Mouse (Mus musculus) kidney, adult 18-20 months (tissue): Measurements from ENCODE around the gene Fmo2.

Source experiments
- DNase-seq: peaks from one replicate; pipeline ENCODE4 v3.0.0; 2021

The Fmo2 gene

DNA sequence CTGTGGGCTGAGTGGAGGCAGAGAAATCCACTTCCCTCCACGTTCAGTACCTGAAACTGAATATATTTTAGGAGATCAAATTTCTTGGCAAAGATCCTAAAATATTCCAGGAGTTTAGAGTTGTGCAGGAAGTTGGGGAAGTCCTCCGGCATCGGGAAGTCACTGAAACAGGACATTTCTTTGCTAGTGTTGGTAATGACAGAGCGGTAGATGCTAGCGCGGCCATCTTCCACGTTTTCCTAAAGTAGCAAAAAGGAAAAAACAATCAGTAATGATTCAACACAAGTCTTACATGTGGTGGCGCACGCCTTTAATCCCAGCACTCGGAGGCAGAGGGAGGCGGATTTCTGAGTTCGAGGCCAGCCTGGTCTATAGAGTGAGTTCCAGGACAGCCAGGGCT lies 9.9 kb downstream of the Fmo2 start:
- no peak for DNase-seq

DNA sequence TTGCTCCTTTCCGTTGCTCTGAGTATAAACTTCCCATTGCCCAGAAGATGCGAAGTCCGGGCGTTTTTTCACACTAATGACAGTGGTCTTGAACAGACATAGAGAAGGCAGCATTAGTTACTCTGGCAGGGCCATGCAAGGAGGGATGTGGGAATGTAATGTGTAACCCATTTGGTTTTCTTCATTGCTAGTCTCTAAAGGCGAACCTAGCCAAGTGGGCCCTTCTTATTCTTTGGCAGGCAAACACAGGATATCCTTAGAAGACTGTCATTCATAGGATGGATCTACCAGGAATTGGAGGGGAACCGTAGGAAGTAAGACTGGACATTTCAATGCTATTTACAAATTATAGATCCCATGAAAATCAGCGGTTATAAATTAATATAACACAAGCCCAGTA lies 10.9 kb downstream of the Fmo2 start:
- no peak for DNase-seq

DNA sequence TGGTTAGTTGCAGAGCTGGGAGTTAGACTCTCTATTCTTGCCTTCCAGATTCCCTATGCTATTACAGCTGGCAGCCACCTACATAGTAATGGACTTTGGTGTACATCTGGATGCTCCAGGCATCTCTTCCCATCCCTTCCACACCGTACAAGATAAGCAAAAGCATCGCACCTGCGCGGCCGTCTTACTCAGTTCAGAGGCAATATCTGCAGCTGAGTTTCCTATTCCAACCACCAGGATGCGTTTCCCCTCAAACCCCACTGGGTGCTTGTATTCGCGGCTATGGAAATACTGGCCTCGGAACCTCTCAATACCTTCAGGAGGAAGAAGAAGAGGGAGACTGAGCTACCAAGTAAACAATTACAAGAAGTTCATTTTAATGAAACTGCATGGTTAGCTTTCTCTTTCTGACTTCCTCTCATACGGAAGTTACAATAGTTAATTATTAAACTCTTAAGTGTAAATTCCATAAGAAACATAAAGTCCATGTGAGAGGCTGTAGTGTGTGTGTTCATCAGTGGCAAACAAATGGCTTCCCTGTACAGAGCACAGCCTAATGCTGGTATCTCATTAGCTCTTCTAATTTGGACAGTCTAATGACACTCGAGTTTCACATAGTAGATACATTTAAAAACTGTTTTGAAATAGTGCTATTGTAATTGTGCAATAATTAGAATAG lies 12.2 kb downstream of the Fmo2 start:
- no peak for DNase-seq

DNA sequence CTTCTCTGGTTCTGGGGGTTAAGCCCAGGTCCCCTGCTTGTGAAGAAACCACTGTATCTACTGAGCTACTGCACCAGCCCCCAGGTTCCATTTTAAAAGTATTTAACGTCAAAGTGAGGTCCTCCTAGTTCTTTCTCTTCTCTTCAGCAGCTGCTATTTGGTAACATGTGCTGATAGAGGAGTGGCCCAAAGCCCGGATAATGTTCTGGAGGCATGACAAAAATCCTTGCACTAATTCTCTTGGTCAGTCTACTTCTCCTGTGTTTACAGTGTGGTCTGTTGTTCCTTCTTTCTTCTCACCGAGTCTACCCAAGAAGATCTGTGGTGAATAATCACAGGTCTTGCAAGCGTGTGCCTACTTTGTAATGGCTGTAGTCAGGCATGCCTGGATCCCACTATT lies 15.8 kb downstream of the Fmo2 start:
- DNase-seq, result no peak

DNA sequence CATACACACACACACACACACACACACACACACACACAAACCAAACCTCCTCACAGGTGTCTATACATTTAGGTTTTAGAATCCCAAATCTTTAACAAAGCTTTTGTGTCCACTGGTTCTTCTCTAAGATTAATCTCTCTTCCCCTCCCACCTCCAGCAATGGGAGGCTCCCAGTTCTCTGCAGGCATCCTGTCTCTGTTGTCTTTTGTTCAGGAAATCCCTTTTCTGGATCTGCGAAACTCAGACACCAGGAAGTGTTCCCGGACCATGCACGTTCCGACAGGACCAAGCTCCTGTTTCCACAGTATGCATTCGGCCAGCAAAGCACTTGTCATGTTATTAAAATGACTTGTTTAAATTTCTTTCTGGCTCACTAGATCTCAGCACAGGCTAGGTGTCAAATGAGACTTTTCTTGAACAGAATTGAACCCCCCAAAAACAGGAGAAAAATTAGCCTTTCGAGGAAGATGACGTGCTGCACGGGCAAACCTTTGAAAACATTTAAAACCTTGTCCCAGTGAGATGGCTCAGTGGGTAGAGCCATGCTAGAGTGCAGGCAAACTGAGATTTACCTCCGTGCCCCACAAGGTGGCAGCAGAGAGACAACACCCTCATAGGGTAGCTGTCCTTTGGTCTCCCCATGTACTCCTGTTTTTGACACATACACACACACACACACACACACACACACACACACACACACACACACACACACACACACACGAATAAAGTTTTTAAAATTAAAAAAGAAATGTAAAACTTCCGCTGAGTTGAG lies 18.7 kb downstream of the Fmo2 start:
- peak; percentile 76 for DNase-seq

DNA sequence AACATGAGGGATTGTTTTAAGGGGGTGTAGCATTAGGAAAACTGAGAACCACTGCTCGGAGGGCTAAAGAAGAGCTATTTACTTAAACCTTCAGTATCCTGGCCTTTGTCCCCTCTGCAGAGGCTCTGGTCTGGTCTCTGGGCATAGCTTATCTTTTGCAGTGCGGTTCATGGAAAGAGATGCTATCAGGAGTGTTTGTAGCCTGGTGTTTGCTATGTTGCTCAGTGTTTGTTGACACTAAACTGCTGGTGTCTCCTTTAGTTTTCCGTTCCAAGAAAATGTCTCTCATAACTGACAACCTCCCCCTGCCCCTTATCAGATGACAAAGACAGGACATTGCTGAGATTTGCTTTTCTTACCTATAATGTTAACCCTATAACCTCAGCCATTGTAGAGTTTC lies 23.4 kb downstream of the Fmo2 start:
- no peak for DNase-seq

DNA sequence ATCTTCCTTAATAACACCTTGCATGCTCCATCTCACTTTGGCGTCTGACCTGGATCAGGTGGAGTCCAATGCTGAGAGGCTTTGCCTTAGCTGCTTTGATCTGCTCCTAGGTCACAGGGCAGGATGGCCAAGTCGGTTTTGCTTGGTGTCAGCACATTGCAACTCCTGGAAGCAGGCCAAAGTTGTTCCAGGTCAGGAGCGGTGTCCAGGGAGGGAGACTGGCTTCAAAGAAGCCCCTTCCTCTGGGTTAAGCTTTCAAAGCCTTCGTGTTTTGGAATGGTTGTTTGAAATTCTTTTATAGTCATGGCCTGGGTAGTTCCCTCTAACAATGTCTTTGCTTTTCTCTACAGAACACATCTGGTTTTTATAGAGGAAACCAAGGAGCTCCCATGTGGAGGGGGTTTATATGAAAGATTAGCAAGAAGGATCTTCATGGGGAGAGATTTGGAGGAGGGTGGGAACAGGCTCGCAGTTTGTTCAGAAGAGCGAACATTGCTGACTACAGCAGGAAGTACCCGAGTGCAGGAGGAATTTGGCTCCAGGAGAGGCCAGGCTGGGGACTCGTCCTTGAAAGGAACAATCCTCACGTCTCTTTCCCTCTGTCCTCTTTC lies 26.7 kb downstream of the Fmo2 start:
- DNase-seq, result peak; percentile 51

DNA sequence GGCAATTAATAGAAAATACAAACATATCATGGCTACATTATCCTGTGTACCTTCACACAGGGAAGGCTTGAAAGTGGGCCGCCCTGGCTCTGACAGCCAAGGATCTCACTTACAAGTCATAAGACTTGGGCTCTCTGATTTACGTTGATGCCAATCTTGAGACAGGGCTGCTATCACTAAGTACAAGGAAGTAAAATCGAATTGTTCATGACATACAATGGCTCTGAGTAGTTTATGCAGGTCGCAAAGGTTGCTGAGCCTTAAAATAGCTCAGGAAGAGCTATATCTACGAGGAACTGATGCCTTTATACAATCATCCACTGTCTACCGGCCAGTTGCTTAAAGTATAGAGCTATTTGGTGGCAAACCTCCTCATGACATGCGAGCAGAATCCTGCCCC lies 27.5 kb downstream of the Fmo2 start:
- DNase-seq, result no peak

DNA sequence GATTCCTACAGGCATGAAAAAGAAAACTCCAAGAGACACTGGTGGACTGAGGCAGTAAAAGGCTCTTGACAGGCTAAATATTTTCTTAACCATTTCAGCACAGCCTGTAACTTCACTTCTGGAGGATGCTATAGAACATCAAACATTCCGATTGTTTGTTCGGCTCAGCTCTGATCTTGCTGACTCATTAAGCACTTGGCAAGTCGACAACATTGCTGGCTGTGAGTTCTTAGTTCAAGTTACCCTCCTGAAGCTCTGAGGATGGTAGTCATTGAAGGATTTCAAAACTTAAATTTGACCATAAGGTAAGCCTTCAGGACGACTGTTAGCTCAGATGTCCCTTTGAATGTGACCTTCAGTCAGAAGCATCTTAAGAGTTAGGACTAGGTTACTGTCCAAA lies 31.1 kb downstream of the Fmo2 start:
- DNase-seq, result no peak

DNA sequence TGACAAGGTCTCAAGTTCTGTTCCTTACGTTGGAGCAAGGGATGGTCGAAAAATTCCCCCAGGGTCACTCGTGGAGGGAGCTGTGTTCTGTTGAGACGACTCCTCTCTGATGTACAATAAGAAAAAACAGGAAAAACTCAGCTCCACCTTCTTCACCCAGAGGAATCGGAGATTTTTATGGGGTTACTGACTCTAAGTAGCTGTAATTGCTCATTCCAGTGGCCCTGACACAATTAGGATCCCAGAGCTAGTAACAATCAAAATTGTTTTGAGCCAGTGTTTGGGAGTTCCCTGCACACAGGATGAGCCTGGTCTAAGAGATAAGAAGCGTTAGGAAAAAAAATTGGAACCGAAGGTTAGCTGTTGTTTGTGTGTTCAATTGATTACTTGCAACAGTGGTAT lies 32.2 kb downstream of the Fmo2 start, which contains the start of gene Fmo1:
Fmo1 (minus strand) TSS at position 331 of the 402 bp plus-strand sequence.
- DNase-seq, result no peak

DNA sequence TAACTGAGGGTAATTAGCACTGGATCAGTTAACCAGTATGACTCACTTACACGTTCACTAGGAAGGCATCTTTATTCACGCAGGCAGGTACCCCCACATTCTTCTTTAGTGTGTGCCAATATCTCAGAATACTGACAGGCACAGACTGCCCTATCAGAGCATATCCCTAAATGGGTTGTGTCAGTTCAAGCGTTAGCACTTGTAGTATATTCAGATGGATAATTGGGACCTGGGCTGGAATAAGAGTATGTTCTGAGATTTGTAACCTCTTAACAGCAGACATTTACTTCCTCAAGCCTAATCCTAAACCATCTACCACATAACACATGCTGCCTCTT lies 33.1 kb downstream of the Fmo2 start:
- no peak for DNase-seq

DNA sequence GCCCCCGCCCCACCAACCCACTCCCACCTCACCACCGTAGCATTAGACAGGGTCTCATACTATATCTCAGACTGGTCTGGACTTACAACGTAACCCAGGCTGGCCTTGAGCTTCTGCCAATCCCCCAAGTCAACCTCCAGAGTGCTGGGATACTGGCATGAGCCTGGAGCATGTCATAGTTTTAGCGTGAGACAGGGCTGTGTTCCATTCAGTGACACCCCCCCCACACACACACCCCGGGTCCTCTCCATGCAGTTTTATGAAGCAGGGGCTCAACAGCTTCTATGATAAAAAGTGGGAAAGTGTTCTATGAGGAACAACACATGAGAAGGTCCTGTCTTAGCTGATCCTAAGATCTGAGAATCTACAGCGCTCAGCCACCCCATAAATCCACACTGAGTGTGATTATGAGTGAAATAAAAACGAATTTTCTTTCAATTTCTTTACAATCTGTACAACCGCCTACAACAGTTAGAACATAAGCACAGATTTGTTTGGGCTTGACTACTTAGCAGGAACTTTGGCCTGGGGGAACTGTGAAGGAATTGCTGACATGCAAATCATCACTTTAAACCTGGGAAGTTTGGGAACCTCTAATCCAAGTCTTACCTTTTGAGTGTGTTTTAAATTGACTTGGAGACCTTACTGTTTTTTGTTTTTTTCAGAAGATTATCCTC lies 33.6 kb downstream of the Fmo2 start:
- no peak for DNase-seq

DNA sequence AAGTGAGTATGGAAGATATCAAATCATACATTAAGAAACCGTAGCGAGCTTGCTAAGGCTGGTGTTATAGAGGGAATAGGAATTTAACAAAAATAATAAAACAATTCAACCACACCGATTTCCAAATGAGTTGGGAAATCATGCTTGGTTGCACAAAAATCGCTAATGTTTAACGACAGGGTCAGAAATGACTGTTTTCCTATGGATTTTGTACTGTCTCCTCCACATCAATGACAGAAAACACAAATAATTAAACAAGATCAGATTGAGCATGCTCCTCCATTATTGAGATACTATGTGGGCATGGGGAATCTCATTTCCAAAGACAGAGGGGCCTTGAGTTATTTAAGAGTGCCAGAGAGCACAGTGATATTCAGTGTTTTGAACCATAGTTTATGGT lies 34.2 kb downstream of the Fmo2 start:
- no peak for DNase-seq

DNA sequence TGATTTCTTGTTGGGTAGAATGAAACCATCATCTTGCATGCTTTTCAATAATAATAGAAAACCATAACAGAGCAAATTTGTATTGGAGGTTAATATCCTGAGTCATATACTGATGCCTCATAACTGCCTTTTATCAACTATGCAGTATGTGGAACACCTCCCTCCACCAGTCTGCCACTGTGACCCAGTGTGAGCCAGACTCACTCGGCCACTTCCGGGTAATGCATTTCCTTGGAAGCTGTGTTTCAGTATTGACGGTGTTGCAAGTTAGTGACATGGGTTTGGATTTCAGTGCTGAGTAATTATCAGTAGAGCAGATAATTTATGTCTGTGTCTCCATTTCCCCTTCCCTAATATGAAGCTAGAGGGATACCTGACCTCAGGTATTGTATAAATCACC lies 34.9 kb downstream of the Fmo2 start:
- no peak for DNase-seq

DNA sequence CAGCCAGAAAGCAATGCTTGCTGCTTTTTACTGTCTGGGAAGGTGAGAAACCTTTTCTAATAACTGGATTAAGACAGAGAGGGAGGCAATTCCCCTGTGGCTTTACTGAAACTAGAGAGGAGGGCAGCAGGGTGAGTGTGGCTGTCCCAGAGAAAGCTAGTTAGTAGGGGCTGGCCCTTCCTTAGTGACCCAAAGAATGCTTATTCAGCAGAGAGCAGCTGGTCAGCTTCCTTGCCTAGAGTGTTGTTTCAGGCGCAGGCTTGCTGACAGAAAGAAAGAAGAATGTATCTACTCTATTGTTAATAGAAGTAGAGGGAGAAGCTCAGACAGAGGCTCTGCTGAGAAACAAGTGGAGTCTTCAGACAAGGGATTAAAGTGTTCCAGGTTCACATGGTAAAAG lies 36.2 kb downstream of the Fmo2 start:
- DNase-seq, result no peak

DNA sequence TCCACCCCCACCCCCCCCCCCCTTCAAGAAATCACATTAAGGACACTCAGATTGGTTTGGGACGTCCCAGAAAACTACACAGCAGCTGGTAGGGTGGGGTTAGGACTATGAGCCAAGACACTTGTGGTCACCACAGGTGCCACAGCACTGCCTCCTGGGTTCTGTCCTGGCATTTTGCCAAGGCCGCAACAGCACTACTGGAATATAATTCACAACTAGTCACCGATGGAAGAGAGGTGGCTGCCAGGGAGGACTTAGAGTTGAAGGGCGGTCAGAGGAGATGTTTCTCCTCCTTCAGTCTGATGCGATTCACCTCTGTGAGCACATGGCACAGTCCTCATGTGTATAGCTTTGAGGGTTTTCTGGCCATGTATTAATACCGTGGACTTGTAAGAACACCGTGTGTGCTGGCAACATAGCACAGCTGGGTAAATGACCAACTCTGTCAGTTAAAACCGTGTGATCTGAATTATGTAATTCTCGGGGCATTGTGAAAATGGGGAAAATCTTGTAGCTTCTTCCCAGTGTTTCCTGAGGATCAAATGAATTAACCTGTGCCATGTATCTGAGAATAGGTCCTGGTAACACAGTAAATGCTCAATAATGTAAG lies 38.4 kb downstream of the Fmo2 start:
- peak; percentile 54 for DNase-seq

DNA sequence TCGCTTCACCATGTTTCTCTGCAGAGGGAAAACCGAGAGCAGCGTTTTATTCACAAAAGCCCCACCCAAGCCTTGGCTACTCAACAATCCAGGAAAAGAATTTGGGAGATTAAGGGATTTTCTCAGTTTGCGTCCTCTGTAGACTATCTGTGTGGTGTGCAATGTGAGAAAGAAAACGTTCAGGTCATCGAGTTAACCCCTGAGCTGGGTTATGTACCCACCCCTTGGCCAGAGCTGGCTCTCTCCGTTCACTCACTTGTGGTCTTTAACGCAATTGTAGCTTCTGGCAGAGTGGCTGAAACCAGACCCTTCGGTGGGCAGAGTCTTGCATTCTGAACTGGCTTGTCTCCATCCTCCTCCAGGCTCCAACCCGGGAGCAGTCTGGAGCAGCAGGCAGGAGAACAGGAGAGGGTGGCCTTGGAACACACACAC lies 39.0 kb downstream of the Fmo2 start:
- DNase-seq, result peak; percentile 50

DNA sequence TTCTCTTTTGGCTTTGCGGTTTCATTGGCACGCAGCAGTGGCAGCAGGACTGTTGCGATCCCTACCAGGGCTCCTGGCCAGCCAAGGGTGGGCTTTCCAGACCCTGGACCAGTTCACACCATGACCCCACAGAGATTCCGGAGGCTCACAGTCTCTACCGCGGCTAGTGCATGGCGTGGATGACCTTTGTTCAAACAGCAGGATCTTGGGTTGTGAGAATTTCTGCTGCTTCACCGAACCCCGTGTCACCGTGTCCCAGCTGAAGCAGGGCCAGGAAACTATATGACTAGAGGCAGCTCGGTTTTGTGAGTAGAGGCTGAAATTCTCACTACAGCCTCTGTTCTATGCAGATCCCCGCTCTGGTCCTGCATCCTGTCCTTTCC lies 39.8 kb downstream of the Fmo2 start:
- DNase-seq, result peak; percentile 61

DNA sequence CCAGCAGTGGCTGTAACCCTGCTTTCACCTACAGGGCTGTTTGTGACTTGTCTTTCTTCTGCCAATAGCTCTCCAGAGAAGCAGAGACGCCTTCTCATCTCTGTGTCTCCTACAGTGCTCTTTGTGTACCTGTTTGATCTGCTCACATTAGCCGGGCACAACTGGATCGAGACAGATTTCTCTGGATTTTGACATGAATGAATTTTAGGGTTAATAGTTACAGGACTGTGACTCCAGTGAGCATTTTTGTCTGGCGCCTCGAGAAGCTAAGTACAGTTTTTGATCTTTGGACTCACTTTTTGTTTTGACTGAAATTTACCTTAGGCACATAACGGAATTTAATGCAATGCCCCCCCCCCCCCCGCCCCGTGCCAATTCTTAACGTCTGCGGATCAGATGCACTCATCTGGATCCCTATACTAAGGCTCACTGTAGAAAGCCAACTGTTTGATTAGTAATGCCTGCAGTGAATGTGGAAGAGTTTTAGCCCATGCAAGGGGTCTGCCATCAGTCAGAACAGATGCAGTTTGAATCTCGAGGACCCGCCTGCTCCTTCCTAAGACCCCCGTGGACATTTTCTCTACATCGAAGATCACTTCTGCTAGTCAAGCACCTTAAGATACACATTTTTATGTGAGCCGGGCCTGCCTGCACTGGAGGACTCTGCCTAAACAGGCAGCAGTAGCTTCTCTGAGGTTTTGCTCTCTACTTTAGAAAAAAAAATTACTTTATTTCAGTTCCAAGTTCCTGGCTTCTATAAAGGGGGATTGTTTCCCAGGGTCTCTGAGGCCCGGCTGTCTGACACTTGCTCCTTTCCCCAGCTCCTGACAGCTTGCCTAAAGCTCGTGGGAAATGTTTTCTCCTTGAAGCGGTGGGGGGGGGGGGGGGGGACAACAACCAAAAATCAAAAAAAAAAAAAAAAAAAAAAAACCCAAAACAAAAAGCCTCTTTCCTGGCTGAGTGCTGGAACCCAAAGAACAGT lies 40.5 kb downstream of the Fmo2 start:
- peak; percentile 61 for DNase-seq

DNA sequence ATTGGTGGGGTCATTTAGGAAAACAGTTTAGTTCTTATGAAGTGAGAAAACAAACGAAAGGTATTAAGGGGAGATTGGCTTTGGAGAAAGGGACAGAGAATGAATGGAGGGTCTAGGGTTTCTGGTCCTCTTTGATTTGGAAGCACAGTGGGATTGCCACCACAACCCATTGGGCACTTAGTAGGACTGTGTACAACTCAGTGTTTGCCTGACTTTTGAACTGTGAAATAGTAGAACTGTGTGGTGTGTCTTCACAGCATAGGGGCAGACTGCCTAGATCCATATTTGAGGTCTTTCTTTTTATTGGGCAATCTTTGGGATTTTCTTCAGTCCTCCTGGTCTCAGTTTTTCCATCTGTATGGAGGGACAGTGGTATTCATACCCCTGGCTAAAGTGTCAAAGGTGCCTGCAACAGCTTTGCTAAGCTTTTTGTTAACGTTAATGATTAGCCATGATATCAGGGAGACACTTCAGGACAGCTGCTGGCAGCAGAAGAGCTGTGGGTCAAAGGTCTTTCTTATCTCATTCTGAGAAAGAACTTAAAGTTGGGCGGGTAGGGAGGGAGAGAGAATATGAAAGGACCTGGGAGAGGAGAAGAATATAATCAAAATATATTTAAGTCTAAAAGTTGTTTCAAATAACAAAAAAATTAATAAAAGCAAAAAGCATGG lies 44.6 kb downstream of the Fmo2 start:
- DNase-seq, result no peak

DNA sequence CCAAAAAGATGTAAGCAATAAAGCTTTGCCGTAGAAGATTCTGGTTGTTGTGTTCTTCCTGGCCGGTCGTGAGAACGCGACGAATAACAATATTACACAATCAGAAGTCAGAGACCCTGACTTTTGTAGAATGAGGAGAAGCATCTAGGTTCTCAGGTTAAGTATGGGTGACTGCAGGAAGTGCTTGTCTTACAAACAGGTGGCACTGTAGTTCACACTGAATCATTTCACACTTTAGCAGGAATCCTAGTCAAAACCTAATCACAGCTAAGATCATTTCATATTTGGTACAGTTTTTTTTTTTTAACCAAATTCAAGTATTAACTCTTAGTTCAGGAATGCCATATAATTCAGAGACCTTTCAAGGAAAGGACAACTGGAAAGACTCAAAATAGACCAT lies 51.0 kb downstream of the Fmo2 start:
- no peak for DNase-seq

DNA sequence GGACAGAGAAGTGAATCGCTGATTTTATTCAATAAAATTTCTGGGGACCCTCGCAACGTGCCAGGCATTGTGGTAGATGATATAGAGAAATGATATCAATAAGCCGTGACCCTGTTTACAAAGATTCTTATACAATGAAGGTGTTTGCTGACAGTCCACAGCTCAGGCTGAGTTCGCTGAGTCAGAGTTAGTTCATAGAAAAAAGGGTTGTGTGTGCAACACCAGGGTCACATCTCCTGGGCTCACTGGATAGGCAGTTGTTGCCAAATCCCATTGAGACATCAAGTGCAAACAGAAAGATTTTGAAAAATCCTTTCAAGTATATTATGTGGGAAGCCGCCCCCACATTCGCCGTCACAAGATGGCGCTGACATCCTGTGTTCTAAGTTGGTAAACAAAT lies 58.3 kb downstream of the Fmo2 start:
- DNase-seq, result peak; percentile 2
